24 mouse cellular contexts compared by ENCODE assay signal in genomic region chr11:109378051-109378450, GRCm38 (mm10). TPM values are rescaled to one million over a fixed set of nuclear protein-coding genes. Genes with fewer than 3 reads are reported as not detected.
"Had no signal": no experiment of that assay in that cellular context is flagged by ENCODE, and none has a peak within 500 bp of the region (broad histone marks: within the 10 kb centered on the region; RNA-seq: fewer than 3 reads in every experiment).

No protein-coding gene starts in this region.

- H3K27ac ChIP-seq: kidney, embryonic 15.5 days; limb, embryonic 15.5 days; liver, embryonic 12.5 days; midbrain, embryonic 15.5 days; stomach, embryonic 15.5 days had no signal

- H3K36me3 ChIP-seq: midbrain, embryonic 15.5 days had no signal

- ATAC-seq: intestine, embryonic 16.5 days; liver, embryonic 12.5 days had no signal

- H3K4me2 ChIP-seq: kidney, embryonic 15.5 days; lung, embryonic 15.5 days; midbrain, embryonic 11.5 days; midbrain, embryonic 15.5 days; stomach, embryonic 15.5 days had no signal

- DNase-seq: kidney, adult 2 months; kidney, postnatal 14 days; layer of hippocampus, postnatal 36 days; right cerebral cortex, postnatal 14 days; thymus, adult 2 months; thymus, postnatal 25 days had no signal

- H3K9me3 ChIP-seq: kidney, embryonic 15.5 days; limb, embryonic 15.5 days; liver, embryonic 12.5 days; lung, embryonic 15.5 days; midbrain, embryonic 15.5 days; stomach, embryonic 15.5 days had no signal

- H3K27me3 ChIP-seq: kidney, embryonic 15.5 days; limb, embryonic 15.5 days; liver, embryonic 12.5 days; lung, embryonic 15.5 days; midbrain, embryonic 15.5 days; stomach, embryonic 15.5 days had no signal

- H3K9ac ChIP-seq: kidney, embryonic 15.5 days; limb, embryonic 15.5 days; lung, embryonic 15.5 days; midbrain, embryonic 15.5 days; stomach, embryonic 15.5 days had no signal

- H3K4me3 ChIP-seq: kidney, embryonic 15.5 days; limb, embryonic 15.5 days; liver, embryonic 12.5 days; lung, embryonic 15.5 days; midbrain, embryonic 15.5 days; stomach, embryonic 15.5 days had no signal

RNA-seq across cellular contexts. Expression of gene 9930022D16Rik, which starts 35.7 kb away (rescaled TPM):
- total RNA-seq: layer of hippocampus, postnatal 36 days; left cerebral cortex, adult 8-10 months; left cerebral cortex, postnatal 25 days; megakaryocyte, adult 5-6 weeks had no signal
- polyA plus RNA-seq: intestine, embryonic 16.5 days; kidney, adult 2 months; kidney, embryonic 15.5 days; large intestine, adult 2 months; limb, embryonic 11.5 days; limb, embryonic 15.5 days; liver, embryonic 12.5 days; liver, embryonic 16.5 days; lung, embryonic 15.5 days; midbrain, embryonic 11.5 days; midbrain, embryonic 15.5 days; neural tube, embryonic 14.5 days; spleen, adult 2 months; stomach, embryonic 15.5 days; testis, adult 2 months; thymus, adult 2 months; urinary bladder, adult 2 months had no signal
